Mouse (Mus musculus) adrenal gland, postnatal 14 days (tissue): ENCODE measurements around the gene Lama5. TPM values are rescaled to one million over a fixed set of nuclear protein-coding genes. Genes with fewer than 3 reads are reported as not detected.

ENCODE experiments used
- DNase-seq: peaks from one replicate; pipeline ENCODE4 v3.0.0; 2021; ENCODE audit warnings: mixed read lengths
- total RNA-seq: library from RNA; stranded (reverse); gene quantifications from 2 replicates; pipeline ENCODE4 v1.2.3, GENCODE M21; 2021

The Lama5 gene
- total RNA-seq, 1 experiment from 2014 or later, result 55.1 TPM

DNA sequence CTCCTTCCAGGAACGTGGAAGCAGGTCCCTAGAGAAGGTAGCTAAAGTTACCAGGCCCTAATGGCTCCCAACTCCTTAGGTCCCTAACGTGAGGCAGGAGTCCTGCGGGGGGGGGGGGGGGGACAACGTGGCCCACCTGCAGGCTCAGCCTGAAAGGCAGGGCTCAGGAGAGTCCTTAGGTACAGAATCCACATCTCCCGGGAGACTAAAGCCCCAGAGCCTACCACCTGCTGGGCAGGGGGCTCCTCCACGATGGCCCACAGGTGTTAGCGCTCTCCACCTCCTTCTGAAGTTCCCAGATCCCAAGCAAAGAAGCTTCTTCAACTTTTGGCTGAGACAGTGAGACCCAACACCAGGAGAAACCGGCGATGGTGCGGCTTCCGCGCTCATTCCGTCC lies 1.0 kb downstream of the Lama5 start:
- no peak for DNase-seq

DNA sequence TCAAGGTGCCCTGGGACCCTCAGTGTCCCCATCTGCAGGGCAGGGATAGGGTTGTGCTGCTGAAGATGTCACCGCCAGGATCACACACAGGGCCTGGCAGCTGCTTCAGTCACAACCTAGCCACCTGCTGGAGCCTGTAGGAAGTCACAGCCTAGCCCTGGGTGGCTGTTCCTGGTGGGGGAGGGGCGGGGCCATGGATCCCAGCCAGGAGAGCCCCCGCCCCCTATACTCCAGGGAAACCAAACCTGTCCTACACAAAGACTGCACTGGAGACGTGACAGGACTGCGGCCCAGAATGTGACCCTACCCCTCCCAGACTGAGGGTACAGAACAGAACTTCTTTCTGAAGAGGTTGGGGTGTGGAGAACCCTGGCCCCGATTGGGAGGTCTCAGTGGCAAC lies 3.4 kb downstream of the Lama5 start:
- peak; percentile 50 for DNase-seq

DNA sequence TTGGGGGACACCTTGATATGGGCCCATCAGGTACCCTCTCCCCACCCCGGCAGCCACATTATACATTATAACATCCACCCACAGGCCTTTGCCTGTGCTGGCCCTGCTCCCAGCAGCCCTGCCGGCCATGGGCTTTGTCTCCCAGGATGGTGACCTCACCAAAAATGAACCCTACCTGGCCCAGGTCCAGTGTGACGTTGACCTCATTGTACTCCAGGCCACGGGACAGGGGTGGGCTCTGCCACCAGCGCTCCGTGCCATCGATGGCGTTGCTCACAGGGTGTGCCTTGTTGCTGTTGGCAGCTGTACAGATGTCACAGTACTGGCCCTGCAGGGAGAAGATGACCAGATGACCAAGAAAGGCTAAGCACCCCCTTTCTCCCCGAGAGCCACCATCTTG lies 4.6 kb downstream of the Lama5 start:
- no peak for DNase-seq

DNA sequence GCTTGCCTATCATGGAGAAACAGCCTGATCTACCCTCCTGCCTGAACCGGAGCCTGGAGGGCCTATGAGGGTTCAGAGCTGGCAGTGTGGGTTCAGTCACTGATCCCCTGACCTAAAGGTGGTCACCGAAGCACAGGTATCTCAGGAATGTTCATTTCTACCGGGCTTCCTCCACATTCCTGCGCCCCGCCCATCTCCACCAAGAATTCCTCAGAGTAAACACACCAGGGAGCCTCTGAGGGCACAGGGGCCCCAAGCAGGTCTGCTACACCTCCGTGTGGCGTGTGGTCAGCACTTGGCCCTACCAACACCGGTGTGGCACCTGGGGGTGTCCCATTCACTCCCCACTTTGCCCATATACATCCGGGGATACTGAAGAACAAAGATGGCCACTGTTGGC lies 5.5 kb downstream of the Lama5 start:
- no peak for DNase-seq

DNA sequence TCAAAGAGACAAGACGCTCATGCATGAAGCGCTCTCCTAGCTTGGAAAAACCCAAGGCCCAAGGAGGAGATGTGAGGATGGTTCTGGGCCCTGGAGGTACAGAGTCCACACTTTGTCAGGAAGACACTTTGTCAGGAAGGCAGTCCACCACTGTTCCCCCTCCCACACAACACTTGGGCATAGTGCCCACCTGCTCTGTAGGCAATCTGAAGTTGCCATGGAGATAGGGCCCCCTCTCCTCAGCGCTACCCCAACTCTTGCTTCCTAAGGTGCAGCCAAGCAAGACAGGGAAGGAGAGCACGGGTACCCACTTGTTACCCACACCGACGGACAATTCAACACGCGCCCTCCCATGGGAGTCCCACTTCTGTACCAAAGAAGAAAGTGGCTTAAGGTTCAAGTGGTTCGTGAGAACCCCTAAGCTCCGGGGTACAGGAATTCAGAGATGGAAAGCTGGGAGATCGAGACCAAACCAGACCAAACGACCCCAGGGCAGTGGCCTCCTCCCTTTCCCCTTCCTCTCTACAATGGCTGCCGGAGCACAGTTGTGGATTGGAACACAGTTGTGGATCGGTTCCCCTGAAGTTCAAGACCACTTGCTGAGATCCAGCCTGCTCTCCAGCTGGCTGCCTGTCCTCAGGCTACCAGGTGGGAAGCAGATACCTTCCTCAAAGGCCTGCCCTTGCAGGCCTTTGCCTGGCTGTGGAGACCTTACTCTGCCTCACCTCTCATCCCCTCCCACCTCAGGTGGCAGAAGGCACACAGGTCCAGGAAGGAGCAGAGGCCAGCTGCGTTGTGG lies 6.3 kb downstream of the Lama5 start:
- no peak for DNase-seq

DNA sequence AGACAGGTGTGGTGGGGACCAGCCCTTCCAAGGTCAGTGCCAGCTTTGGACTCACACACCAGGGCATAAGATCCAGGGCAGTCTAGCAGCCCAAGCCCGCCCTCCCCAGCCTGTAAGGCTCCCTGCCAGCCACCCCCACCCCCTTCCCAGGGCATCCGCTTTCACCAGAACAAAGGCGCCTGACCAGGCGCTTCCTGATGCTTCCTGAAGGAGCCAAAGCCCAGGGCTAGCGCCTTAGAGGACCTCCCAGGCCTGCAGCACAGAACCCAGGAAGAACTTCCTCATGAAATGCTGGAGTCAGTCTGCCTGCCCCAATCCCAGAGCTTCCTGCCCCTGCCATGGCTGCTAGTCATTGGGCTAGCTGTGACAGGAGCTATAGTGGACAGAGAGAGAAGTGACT lies 7.0 kb downstream of the Lama5 start:
- peak; percentile 73 for DNase-seq

DNA sequence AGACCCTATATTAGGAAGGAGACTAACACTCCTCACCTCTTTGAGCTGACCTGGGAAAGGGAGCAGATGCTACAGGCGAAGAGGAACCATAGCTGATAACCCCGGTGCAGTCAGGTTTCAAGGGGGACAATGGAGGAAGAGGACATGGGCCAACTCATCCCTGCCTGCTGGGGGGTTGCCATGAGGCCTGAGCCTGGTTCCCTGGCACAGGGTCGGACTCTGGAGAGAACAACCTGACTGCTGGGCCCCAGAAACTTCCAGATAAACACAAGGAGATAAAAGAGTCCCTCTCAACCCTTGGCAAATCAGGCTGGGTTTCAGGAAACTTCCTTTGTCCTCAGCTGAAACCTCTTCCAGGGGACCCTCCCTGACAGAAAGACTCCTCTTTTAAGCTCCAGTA lies 7.4 kb downstream of the Lama5 start:
- no peak for DNase-seq

DNA sequence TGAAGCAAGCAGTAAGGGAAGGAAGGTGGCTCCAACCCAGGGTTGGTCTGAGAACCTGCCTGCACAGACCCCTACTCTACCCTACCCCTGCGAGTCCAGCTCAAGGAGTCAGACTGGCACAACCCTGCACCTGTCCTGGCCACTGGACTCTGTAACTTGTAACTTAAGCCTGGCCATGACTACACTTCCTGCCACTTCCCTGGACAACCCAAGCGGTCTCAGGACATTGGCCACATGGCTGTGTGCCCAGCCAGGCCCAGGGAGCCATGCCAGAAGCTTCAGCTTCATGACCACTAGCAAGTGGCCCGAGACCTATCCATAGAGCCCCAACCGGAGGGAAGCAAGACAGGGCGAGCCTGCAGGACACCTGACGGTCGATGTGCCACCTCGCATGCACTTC lies 8.1 kb downstream of the Lama5 start:
- peak; percentile 83 for DNase-seq

DNA sequence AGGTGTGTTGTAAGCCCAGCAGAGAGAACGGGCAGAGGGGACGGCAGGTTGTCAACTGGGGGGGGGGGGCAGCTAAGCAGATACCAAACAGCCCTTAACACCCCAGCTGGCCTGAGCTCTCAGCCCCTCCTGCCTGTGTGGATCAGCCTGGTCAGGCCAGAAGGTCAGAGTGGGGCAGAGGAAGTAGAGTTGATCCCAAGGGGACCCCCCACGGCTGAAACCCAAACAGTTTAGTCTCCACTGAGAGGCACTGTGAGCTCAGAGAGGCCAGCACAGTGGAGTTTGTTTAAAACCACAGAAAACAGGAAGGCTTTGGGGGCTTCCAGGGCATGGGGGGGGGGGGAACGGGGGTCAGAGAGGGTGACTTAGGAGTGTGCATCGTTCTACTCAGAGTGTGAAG lies 8.7 kb downstream of the Lama5 start:
- no peak for DNase-seq

DNA sequence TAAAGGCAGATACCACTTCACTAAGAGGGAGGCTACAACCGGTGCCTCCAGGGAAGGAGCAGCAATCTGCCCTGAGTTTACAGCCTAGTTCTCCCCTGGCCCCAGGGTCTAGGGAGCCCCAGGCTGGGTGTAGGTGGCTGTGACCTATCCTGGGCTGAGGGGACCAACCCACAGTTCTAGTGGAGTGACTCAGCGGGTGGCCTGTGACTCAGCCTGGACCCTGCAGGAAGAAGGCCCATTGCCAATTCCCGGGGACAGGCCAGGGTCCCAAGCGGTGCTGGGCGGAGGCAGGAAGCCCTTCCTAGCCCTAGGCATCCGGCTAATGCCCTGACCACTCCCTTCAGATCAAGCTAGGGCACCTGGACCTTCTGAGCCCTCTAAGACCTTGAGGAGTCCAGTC lies 9.7 kb downstream of the Lama5 start:
- peak; percentile 82 for DNase-seq

DNA sequence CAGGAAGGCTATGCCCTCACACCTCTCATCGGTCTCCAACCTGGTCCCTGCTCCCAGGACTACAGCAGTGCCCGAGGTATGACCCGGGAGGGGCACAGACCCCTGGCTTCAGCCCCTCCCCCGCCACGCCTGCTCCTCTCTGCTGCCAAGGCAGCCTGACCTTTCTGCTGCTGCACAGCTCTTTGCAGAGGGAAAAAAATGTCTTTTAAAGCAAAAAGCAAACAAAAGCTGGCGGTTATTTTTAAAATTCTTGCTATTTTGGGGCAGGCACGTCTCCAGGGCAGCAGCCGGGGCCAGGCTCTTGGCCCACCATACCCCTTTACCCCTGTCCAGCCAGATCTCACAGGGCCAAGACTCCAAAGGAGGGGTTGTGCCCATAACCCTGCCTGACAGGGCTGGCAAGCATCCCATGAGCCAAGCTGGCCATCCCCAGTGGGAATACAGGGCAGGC lies 10.6 kb downstream of the Lama5 start:
- peak; percentile 69 for DNase-seq

DNA sequence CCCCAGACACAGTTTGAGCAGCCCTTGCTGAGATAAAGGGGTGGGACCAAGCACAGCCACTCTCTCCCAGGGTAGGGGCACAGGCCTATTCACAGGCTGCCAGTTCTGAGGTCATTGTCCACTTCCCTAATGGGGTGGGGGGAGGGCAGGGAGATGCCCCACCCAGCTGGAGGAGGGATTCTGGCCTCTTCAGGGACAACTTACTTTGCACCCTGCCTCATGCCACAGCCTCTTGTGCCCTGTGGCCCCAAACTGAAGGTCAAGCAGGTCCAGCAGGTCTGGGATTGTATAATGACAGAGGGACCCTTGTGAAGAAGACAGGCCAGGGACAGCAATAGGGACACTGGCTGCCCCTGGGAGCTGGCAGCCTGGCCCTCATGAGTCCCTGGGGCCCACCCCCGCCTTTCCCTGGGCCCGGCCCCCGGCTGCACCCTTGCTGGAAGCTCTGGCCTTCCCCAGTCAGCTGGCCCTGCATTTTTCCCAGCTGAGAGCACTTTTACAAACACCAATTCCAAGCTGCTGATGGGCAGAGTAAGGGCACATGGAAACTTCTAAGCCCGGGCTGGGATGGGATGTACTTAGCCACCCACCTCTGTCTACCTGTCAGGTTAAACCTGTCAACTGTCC lies 11.2 kb downstream of the Lama5 start:
- DNase-seq, result peak; percentile 77

DNA sequence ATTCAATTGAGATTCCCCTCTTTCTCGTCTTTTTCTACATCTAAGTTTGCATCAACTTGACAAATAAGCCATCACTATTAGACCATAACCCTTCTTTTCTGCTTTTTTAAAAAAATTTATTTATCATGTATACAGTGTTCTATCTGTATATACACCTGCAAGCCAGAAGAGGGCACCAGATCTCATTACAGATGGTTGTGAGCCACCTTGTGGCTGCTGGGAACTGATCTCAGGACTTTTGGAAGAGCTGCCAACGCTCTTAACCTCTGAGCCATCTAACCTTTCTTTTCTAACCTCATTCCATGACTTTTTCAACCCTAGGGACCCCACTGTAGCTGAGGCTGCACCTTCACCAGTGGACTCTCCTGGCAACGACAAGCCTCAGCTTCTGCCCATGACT lies 13.4 kb downstream of the Lama5 start:
- DNase-seq, result no peak

DNA sequence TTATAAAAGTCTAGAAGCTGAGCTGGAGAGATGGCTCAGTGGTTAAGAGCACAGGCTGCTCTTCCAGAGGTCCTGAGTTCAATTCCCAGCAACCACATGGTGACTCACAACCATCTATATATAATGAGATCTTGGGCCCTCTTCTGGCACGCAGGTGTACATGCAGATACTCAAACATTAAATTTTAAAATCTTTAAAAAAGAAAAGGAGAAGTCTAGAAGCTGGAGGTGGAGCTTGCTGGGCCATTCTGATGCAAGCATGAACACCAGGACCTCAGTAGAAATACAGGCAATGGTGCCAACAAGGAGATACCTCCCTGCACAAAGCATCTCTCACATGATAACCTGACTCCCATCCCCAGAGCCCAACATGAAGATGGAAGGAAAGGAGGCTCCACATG lies 16.7 kb downstream of the Lama5 start:
- no peak for DNase-seq

DNA sequence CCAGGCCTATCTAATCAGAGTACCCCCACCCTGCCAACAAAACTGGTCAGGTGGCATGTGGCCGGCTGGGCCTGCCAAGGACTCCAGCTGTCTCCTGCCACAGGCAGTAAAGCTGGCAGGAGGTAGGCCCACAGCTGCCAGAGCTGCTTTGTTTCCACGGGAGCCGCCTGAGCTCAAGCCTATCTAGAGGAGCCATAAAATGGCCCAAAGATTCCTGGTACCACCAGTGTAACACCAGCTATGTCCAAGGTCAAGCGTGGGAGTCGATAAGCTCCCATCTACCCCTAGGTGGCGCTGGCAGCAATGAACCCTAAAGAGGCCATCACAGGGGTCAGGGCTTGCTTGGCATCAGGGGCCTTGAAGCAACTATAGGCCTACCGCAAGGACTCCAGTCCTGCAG lies 17.8 kb downstream of the Lama5 start:
- DNase-seq, result peak; percentile 76

DNA sequence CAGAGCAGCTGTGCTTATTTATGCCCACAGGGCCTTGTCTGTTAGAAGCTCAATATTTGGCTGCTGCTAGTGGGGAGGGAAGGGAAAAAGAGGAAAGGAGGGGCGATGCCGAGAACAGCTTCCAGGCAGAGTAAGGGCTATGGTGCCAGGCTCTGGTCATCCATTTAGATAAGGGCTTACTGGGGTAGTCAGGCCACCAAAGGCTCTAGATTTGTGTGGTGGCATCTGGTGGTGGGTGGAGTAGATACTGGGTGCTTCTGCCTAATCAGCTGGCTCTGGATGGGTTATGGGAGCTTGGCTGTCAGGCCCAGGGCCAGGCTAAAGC lies 19.7 kb downstream of the Lama5 start:
- no peak for DNase-seq

DNA sequence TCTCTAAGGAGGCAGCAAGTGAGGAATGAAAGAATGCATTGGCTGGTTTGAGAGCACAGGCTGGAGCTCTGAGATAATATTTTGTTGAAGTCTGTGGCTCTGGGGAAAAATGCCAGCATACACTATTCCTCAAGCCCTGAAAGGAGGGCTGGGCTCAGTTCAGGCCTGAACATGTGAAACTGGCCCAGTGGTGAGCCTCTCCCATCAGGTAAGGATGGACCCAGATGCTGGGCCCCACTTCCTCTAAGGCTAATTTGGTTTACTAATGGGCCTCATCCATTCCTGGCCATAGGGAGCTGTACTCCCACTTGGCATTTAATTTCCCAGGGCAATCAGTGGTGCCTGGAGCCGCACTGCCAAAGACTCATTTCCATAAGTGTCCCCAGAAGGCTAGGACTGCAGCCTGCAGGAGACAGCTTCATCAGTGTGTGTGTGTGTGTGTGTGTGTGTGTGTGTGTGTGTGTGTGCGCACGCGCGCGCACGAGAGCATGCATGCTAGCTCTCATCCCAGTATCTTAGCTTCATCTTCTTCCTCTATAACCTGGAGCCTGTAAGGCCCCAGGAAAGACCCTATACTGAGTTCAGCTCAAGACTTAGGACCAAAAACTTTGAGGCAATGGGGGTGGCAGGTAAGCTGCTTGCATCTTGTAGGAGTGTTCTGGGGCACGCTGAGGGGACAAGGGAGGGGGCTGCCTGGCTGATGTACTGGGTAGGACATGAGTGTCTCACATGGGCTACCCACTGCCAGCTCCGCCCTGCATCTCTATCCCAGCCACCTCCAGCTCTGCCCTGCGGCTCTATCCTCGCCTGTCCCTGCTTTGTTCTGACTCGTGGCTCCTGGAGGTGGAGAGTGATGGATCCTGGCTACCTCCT lies 20.3 kb downstream of the Lama5 start:
- no peak for DNase-seq

DNA sequence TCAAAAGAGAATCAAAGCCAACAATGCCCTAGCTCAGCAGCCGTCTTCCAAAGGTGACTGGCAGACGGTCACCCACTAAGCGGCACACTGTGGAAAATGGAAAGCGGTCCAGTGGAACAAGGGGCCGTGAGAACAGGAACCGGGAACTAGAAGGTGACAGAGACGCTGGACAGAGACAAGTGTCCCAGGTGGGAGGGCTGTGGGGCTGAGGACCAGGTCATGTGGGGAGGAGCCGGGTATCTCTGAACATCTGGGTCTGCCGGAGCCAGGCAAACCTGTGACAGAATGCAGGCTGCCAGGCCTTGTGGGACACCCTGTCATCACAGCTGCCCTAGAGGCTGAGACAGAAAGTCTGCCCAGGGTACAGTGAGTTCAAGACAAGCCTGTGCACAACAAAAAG lies 21.2 kb downstream of the Lama5 start:
- no peak for DNase-seq

DNA sequence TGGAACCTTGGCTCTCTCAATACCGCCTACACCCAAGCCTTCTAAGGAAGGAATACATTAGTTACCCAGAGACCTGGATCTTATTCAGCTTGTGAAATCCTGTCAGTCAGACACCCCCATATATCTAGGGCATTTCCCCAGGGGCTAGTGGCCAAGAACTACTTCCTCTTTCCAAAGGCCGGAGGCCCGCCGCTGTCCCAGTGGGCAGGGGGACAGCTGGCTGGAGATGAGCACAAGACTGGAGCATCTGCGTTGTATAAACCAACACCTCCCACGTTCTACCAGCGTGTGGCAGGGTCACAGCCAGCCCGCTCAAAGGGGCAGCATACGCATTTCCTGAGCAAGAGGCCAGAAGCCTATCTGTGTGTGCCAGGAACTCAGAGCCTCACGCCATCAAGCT lies 22.9 kb downstream of the Lama5 start:
- no peak for DNase-seq

DNA sequence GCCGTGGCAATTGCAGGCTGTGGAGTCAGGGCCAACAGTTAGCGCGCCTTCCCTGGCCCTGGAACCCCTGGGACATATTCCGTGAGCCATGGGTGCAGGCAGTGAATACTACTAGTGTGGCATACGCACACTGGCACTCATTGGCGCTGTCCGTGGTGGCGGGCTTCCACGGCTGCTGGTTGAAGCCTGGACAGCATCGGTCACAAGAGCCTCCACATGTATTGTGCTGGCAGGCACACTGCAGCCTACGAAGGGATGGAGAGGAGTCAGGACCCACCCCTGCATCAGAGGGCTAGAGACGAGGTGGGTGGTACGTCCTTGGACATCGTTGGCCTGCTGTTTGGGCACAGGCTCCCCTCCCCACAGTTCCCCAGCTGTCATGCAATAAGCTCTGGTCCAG lies 23.4 kb downstream of the Lama5 start:
- DNase-seq, result no peak

DNA sequence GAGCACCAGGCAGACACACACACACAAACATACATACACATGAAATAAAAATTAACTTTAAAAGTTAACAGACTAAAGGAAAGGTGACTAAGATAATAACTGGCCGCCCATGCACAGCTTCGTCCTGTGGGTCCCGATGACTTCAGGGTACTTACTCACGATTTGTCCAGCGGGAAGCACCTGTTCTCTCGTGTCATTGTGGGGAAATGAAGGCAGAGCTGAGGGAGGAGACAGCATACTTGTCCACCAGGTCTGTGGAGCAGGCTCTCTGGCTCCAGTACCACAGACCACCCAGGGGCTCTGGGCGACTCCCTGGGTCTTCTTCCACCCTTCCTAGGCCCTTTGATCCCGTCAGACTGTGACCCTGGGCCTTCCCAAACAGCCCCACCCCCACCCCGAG lies 24.4 kb downstream of the Lama5 start:
- DNase-seq, result no peak

DNA sequence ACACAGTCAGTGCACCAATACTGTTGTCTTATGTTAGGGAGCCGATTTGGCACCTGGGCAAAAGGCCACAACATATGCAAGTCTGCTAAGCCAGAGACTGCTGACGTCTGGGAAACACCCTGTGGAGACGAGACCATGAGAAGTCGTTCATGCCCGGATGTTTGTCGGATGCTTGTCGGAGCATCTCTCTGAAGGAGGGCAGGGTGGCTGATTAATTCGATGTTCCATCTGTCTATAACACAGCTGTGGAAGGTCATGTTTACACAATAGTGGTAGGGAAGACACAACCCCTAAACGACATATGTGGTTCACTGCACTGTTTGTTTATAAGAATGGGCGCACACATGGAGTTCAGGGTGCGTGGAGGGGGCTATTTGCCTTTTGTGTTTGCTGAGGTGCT lies 25.0 kb downstream of the Lama5 start:
- DNase-seq, result no peak

DNA sequence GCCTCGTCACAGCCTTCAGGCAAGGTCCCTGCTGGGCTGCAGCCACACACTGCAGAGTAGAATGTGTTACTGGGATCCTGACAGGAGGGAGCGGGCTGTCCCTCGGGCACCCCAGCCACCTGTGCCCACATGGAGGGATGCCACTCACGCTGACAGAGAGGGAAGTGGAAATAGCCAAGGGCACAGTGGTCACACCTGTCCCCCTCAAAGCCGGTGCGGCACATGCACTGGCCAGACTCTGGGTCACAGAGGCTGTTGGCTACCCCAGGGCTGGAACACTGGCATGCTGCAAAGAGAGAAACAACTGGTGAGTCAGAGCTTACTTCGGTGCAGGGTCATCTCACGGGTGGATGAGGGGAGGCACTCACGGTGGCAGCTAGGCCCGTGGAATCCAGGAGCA lies 26.9 kb downstream of the Lama5 start:
- no peak for DNase-seq
